Mouse (Mus musculus) cerebellum, adult 11 months (tissue): ENCODE results near the gene Ttc27.
"Not testable (repeated sequence)": the region's sequence is repeated elsewhere in the genome, so short reads cannot be mapped to it uniquely, and the experiment has no call there.

ENCODE experiments used
- DNase-seq: peaks from one replicate; pipeline ENCODE4 v3.0.0; 2022

Ttc27 gene

DNA sequence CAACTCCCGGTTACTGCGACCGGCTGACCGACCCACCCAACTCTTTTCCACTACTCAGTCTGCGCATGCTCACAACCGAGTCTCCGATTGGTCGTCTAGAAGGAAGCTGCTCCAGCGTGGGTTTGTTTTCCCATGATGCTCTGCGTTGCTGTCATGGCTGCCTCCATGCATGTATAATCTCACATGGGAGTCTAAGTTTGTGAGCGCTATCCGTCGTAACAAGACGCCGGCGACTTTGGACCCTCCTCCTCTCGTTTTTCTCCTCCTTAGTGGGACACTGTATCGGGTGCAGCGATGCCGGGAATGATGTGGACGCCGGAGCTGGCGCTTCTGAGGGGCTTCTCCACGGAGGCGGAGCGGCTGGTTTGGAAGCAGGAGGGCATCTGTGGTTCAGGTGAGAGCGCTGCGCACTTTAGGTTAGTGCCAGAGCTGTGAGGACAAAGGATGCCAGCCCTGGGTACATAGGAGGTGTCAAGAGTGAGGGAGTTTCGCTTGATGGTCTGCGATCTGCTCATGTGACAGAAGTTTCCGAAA, at the start of gene Ttc27:
TSS of gene Ttc27 (plus strand) at position 115 of the 534 bp plus-strand sequence.
- peak; percentile 92 for DNase-seq

DNA sequence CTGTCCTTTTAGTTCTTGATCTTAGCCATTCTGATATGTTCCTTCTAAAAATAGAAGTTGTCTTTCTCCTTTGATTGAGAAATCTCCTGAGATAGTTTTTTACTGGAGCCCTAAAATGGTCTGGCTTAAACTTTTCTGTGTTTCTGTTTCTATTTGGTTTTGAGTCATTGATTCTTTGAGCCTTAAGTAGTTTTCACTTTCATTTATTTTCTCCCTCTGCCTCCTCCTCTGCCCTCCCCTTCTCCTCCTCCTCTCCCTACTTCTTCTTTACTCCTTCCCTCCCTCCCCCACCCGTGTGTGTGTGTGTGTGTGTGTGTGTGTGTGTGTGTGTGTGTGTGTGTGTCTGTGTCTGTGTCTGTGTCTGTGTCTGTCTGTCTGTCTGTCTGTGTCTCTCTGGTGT, 49.5 kb upstream of the Ttc27 start:
- no peak for DNase-seq

DNA sequence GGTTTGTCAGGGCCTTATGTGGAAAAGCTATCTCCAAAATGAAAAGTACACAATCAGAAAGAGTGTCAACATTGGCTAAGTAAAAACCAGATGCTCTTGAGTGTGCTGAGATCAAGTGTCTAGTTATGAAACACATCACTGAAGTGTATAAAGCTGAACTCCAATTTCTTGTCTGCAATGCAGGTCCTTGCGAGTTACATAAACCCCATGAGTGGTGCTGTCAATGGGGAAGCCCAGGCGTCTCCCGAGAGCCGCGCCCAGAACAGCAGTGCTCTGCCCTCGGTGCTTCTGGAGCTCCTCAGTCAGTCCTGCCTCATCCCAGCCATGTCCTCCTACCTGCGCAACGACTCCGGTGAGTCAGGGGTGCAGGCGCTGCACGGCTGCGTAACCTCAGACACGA, 47.5 kb upstream of the Ttc27 start:
- no peak for DNase-seq

DNA sequence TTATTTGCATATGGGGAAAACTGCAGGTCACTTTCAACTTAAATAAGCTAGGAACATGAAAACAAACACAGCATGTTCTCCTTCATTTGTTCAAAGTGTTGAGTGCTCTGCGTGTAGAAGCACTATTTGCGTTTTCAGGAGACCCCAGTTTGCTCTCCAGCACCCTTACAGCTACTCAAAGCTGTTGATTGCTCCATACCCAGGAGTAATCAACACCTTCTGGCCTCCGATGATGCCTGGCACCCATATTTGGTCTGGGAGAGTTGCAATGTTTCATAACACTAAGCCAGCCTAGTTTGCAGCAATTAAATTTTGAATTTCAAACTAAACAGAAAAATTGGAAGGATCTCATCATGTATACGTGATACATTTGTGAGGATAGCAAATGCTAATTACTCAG, 45.1 kb upstream of the Ttc27 start:
- no peak for DNase-seq

DNA sequence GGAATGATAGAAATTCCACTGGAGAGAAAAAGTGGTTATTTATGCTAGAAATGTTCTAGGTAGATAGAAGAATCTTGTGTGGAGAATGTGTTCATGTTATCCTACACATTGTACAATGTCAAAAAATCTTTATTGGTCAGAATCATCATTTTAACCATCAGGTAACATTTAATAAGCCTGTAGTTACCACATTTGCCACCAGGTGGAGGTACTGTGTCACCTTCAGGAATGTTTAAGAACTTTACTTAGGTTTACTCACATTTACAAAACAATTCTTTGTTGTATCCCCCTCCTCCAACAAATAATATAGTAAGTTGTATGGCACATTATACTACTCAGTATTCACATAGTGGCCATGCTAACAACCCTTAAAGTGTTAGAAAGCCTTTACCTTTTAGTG, 44.3 kb upstream of the Ttc27 start:
- DNase-seq, result no peak

DNA sequence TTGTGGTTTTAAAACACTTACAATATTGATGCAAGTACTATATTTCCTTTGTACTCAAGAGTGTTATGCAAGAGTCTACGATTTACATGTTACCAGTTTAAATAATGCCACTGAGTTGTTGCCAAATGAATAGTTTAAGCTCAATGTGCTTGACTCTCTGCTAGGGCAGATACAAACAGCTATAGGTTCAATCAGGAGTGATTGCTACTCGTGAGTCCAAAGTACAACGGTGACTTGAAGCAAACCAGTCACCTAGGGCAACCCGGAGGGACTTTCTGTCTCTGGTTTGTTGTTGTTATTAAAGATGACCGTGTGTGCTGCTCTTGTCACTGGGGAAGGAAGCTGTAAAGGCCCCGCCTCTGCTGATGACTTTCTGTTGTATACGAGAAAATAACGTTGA, 39.5 kb upstream of the Ttc27 start:
- DNase-seq, result no peak

DNA sequence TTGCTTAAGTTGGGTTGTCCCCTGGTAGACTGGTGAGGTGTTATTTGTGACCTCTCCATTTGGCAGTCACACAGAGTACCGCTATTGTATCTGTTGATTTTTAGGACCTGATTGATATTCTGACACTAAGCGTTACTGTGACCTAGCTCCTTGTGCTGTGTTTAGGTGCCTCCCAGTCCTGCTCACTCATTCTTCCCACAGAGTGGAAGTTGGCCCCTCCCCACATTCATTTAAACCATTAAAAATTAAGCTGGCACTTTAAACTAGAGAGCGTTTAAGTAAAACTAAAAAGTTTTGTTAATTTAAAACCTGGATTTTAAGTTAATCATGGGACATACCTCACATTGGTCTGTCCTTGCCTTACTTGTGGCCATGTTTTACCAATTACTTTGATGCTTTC, 32.6 kb upstream of the Ttc27 start:
- no peak for DNase-seq

DNA sequence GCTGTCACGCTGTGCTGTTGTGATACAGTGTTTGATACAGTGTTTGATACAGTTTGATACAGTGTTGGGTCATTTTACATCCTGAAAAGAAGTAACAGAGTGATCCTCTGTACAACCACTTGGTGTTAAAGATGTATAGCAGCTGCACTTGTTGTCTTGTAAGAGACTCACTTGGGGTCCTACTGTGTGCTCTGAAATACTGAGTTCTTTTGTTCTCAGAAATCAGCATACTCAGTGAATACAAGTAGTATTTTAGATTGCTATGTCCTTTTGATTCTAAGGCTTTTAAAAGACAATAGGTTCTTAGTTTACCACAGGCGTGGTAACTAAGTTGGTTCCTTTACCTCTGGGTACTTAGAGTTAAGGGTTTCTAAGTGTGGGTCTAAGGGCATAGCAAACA, 29.0 kb upstream of the Ttc27 start:
- no peak for DNase-seq

DNA sequence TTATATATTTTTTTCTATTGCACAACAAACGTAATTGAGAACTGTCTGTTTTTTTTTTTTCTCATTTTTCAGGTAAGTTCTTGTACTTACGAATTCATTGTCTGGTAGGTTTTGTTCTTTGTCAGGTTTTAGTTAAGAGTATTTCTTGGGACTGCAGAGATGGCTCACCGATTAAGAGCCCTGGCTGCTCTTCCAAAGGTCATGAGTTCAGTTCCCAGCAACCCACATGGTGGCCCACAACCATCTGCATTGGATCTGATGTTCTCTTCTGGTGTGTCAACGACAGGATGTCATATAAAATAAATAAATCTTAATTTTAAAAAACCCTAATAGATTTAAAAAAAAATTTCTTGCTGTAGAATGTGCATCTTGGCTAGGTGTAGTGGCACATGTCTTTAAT, 28.1 kb upstream of the Ttc27 start:
- DNase-seq, result no peak

DNA sequence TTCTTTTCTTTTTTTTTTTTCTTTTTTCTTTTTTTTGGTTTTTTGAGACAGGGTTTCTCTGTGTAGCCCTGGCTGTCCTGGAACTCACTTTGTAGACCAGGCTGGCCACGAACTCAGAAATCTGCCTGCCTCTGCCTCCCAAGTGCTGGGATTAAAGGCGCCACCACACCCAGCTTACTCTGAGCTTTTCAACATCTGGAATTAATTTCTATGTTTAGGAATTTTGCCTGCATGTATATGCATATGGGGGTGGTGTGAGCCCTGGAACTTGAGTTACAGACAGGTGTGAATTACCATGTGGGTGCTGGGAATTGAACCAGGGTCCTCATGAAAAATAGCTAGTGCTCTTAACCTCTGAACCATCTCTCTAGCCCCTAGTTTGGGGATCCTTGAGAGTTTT, 15.9 kb upstream of the Ttc27 start:
- DNase-seq, result not testable (repeated sequence)

DNA sequence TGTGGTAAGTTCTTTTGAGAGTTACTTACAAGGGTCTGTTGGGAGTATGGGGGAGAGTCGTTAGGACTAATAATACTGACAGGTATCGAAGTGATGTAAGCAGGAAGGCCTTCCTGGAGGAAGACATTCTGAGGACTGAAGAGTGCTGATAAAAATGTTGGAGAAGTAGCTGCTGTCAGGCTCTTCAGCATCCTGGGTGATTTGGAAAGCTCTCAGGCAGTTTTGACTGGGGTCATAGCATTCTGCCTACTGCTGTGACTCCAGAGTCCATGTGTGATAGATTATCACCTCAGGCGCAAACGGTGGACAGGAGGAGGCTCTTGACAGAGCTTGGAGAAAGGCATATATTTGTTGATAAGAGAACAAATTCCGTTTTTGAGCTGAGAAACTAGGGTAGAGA, 12.1 kb upstream of the Ttc27 start:
- no peak for DNase-seq

DNA sequence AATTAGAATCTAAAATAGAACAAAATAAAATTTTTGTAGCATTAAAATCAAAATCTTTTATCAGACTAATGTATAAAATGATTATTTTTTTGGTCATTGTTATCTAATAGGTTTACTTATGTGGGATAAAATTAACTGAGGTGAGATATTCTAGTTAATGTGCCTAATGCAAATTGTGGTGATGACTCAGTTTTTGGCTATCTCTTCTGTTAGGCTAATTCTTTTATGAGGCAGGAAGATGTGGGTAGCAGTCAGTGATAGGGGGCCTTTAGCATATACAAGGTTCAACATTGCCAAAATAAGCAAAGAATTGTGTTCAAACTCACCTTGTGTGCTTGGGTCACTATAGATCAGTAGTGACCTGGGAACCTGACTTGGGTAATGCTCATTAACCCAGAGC, 10.9 kb upstream of the Ttc27 start:
- DNase-seq, result no peak

DNA sequence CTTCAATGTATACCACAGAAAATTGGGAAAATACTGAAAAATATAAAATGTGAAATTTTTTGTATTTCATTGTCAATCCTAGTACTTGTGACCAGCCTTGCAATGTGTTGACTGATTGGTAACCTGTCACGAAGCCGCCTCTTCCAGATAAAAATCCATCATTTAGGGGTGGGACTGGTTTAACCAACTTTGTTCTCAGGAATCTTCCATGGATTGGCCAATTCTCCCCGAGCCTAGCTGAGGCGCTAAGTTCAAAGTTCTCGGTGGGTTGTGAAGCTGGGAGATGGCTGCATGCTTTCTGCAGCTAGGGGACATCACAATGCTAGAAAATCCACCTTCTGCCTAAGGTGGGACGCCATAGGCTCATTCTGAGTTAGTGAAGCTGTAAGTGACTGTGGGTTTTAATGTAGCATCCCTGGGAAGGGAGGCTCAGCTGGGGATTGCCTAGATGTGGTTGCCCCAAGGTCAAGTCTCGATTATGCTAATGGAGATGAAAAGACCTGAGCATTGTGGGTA, 9.8 kb upstream of the Ttc27 start:
- DNase-seq, result no peak

DNA sequence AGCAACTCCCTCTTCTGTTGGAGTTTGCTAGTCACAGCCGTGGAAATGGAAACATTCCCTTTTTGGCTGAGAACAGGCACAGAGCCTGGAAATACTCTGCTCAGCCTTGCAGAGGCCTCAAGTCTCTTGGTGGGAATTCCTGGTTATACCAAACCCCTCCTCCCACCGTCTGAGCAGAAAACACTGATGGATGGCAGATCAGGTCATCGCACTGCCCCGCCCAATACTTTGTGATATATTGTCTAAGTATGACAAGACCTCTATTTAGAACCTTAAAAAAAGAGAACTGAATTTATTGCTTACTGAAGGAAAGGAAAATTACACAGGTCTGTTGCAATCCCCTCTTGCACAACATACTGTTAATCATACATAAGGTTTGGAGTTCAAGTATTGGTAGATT, 6.8 kb upstream of the Ttc27 start:
- DNase-seq, result no peak

DNA sequence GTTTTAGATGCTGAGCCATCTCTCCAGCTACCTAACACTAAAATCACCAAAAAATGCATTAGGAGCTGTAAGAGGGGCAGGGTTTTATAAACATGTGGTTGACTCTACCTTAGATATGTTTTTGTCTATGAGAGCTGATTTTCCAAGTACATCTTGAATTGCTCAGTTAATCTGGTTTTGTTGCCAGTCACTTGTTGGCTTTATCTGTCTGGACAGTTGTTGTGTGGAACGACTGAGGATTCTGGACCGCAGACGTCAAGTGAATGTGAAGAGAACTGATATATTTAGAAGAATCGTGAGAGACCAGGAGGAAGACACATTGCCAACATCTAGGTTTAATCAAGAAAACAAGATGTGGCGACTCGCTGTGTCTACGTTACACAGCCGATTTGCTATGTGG, 5.9 kb upstream of the Ttc27 start:
- DNase-seq, result no peak

DNA sequence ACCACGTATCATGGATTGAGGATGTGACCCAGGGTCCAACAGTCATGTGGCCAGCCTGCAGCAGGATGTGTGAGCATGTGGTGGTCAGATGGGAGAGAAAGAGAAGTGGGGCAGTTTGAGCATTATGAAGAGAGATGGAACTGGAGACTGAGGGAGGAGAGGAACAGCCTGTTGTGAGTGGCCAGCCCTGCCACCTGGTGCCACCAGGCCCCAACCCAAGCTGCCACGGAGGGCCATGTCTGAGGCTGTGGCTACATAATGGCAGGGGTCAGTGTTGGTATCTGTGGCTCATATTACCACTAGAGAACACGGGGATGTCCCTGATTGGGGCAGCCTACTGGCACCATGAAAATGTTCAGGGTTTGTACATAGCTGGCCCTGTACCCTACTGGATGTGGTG, 2.4 kb upstream of the Ttc27 start:
- no peak for DNase-seq

DNA sequence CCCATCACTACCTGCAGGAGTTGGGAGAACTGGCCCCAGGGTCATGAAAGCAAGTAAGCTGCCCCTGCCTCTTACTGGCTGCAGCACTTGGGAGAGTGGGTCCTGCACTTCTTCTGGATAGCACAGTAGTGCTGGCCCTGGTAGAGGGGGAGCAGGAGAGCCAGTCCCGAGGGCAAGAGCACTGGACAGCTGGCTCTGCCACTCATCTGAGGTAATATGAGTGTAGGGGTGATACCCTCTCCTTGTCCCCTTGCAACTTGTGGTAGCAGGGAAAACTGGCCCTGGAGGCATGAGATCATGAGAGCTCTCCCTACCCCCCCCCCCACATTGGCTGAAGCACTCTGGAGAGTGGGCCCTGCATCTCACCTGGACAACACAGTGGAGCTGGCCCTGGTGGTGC, 1.8 kb upstream of the Ttc27 start:
- no peak for DNase-seq

DNA sequence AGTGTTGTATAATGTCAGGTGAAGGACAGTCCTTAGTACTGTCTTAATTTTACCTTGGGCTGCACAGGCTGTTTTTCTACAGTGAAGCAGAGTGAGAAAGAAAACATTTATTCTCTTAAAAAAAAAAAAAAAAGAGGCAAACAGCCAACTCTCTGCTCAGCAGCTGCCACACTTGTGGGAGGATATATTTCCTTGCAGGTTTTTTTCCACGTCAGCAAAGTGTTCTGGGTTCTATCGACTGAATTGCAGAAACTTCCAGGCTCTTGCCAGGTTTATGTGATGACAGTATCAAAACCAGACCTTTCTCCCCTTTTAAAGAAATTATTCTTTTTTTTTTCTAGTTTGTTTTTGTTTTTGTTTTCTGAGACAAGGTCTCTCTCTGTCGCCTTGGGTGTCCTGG, 889 bp upstream of the Ttc27 start:
- DNase-seq, result no peak

DNA sequence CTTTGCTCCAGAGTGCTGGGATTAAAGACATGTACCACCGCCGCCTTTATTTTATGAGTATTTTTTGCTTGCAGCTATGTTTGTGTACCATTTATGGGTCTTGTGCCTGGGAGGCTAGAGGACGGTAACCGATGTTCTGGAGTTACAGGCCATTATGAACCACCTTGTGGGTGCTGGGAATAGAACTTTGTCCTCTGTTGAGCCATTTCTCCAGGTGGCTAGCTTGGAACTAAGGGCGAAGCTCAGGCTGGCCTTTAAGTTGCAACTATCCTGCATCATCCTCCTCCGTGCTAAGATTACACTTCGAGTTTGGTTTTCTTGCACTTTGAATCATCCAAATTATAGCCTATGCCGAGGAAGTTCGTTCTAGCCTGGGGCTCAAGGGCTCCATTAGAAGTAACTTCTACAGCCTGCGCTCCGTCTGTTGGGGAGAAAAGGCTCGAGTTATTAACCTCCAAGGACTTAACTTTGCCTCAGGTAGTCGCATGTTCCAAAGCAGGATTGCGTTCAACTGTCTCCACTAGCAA, 378 bp upstream of the Ttc27 start:
- no peak for DNase-seq

DNA sequence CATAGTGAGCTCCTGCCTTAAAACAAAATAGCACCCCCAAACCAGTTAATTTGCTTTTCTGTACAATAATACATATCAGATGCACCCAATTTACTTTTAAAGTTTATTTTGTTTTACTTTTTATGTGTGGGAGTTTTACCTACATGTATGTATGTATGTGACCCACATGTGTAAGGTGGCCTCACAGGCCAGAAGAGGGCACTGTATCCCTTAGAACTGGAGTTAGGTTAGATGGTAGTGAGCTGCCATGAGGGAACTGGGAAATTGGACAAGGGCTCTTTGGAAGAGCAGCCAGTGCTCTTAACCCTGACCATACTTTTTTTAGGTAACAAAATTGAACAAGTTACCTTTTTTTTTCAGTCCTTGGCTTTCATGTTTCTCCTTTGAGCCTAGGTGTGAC, 15.3 kb downstream of the Ttc27 start:
- no peak for DNase-seq

DNA sequence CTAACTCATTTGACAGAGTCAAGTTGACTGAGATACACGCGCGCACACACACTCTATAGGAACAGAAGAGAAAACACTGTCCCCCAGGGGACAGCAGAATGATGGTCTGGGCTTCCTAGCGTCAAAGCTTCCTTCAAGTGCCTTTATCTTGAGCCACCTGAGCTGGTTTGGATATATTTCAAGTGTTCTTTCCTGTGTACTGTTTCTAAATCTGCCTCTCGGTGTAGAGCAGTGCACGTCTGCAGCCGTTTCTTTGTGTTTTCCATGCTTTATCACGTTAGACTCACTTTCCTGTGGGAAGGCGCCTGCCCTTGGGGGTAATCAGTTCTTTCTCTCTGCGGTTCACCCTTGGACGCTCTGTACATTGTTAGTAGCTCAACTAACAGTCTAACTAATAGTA, 17.9 kb downstream of the Ttc27 start:
- DNase-seq, result no peak

DNA sequence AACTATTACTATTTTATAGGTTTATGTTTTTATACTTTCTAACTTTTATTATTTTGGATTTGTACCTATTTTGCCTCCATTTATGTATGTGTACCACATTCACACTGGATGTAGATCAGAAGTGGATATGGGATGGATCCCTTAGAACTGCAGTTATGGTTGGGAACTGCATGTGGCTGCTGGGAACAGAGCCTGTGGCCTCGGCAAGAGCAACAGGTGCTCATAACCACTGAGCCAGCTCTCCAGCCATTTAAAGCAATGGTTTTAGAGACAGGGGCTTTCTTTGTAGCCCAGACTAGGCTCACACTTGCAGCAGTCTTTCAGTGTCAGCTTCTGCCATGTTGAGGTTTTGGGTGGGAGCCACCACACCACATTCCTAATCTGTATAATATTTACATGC, 32.1 kb downstream of the Ttc27 start:
- no peak for DNase-seq

DNA sequence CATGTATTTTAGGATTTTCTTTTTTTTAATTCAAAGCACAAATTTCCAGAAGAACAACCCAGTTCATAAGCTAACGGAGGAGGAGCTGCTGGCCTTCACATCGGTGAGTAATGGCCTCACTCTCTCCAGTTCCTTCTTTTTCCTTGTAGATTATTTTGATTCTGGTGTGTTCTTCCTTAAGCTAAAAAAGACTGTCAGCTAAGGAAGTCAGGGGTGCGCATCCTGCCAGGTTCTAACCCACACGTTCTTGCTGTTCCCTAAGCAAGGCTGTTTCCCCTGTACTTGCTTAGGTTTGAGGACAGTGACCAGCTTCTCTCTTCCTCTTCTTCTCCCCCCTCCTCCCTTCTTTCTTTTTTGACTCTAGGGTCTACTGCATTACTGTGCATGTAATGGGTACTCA, 33.5 kb downstream of the Ttc27 start:
- DNase-seq, result no peak

DNA sequence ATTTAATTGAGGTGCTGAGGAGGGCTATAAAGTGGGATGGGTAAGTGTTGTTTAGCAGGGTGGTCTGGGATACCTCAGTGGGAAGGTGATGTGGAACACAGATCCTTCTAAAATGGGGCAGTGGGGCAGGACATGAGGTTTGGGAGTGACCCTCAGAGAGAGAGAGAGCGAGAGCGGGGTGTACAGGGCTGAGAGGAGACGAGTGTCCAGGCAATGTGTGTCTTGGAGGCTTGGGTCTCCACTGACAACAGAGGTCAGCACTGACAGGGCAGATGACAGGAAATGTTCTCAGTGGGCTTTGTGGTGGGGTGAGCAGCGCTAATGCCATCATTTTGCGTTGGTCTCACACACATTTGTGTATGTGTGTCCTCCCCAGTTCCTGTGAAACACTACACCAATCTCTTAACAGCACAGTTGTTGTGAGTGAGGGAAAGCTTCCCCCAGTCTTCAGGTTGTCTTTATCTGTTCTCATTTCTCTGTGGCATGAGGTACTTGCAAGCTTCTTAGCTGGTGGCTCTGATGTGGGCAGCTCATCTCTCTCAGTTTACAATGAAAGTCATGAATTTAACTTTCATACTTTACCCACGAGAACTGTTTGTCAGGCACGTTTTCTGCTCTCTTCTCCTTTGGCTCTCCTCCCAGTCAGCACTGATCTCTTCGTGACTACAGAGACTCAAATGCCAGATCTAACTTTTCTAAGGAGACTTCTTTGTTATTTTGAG, 35.5 kb downstream of the Ttc27 start:
- DNase-seq, result no peak

DNA sequence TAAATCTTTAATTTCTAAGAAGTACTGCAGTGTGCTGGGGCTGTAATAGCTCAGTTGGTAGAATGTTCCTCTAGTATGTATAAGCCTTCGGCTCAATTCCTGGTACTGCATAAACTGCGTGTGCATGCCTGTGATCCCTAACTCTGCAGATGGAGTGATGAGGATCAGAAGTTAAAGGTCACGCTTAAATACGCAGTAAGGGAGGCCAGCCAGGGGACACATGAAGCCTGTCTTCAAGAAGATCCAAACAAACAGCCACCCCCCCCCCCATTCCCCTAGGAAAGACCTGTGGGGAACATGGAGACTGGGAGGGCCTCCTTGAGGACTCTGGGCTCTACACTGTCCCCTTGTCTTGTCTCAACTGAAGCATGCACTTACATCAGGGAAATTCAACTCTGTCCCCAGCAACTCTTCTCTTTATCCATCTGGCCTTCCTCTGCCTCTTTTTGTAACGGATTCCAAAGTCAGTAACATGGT, 36.1 kb downstream of the Ttc27 start:
- DNase-seq, result no peak
